Mouse (Mus musculus) large intestine, adult 2 months (tissue): Measurements from ENCODE around the gene Optn. TPM values are rescaled to one million over a fixed set of nuclear protein-coding genes. Genes with fewer than 3 reads are reported as not detected.

Experiments used
- DNase-seq: peaks from one replicate; pipeline ENCODE4 v3.0.0-alpha.2; 2012; ENCODE audit warnings: low read depth, low spot score
- WGBS: fragments of 180-500 bp; shearing (Covaris S2); methylation state at CpG from one replicate; pipeline ENCODE4 v1.1.7; 2018; 5-methylcytosine and 5-hydroxymethylcytosine counted together
- polyA plus RNA-seq: library from polyadenylated mRNA; depleted of rRNA; stranded (reverse); fragments of >200 nt; gene quantifications from 2 replicates; pipeline ENCODE4 v1.2.3, GENCODE M21; 2012; rRNA removed

Optn gene
- polyA plus RNA-seq, 1 experiment: 19.1 TPM

- 93% methylated on average over 11 of the region's 11 CpGs for WGBS
- no peak for DNase-seq
These were observed 68.2 kb downstream of the Optn start for GRCm38 (mm10) chr2:4995646-4996045.

GRCm38 (mm10) chr2:4994436-4994835 lies 69.4 kb downstream of the Optn start:
- 89% methylated on average over 4 of the region's 4 CpGs for WGBS

GRCm38 (mm10) chr2:4993584-4993983 lies 70.3 kb downstream of the Optn start:
- no peak for DNase-seq
- WGBS: 97% methylated on average over 11 of the region's 11 CpGs

More at GRCm38 (mm10) chr2:4994436-4994835, 69.4 kb downstream of the Optn start:
- DNase-seq: no peak

- 80% methylated on average over 11 of the region's 11 CpGs for WGBS
- DNase-seq: no peak
These were observed 74.9 kb downstream of the Optn start for GRCm38 (mm10) chr2:4988826-4989424.

- 41% methylated on average over 8 of the region's 8 CpGs for WGBS
- DNase-seq: no peak
These were observed 76.3 kb downstream of the Optn start for GRCm38 (mm10) chr2:4987388-4988180.

- no peak for DNase-seq
- 33% methylated on average over 4 of the region's 4 CpGs for WGBS
These were observed 77.1 kb downstream of the Optn start for GRCm38 (mm10) chr2:4986798-4987197.

- DNase-seq: no peak
- 39% methylated on average over 6 of the region's 6 CpGs for WGBS
These were observed 78.9 kb downstream of the Optn start for GRCm38 (mm10) chr2:4985000-4985399.

- DNase-seq: no peak
- 55% methylated on average over 5 of the region's 5 CpGs for WGBS
These were observed 79.9 kb downstream of the Optn start for GRCm38 (mm10) chr2:4983987-4984386.

GRCm38 (mm10) chr2:4978091-4978490 lies 85.8 kb downstream of the Optn start:
- no peak for DNase-seq
- WGBS: 65% methylated on average over 8 of the region's 8 CpGs

GRCm38 (mm10) chr2:4975807-4976206 lies 88.0 kb downstream of the Optn start, which contains the start of gene Ucma:
Ucma (plus strand) TSS chr2:4976122.
- no peak for DNase-seq
- 72% methylated on average over 5 of the region's 5 CpGs for WGBS

Other genes starting within 250 kb of the Optn start
- 13.7 and 18.7 TPM in 2 replicates for gene Sephs1, start 182.5 kb downstream of the Optn start, polyA plus RNA-seq
- 87.0 and 115 TPM in 2 replicates for gene Phyh, start 145.0 kb downstream of the Optn start, polyA plus RNA-seq
- not detected in 2 replicates for gene Ucma, start 87.9 kb downstream of the Optn start, polyA plus RNA-seq
- gene Mcm10, start 51.3 kb downstream of the Optn start, polyA plus RNA-seq: 19.1 and 19.5 TPM in 2 replicates
- gene Ccdc3, start 73.7 kb upstream of the Optn start, polyA plus RNA-seq: 6.4 and 8.0 TPM in 2 replicates